Mouse (Mus musculus) erythroid progenitor cell, adult 5-6 weeks (primary cell): ENCODE data around the gene Ush1c. TPM values are rescaled to one million over a fixed set of nuclear protein-coding genes. Genes with fewer than 3 reads are reported as not detected.

Experiments used
- ATAC-seq: replicated peaks from 2 replicates; pipeline ENCODE4 v1.8.0; 2016; ENCODE audit warnings: moderate number of reproducible peaks, mild to moderate bottlenecking, moderate TSS enrichment, inconsistent platforms; ENCODE audit not compliant: poor library complexity, low FRiP score, severe bottlenecking
- total RNA-seq, 2 experiments: library from RNA; stranded (forward) in 1 of 2; stranded (reverse) in 1 of 2; fragments of 150-400 nt in 1 of 2; fragments of 186-747, 209-891 nt in 1 of 2; gene quantifications; 2 replicates each; pipeline versions ENCODE4 v1.2.3 to v1.2.4; 2015 to 2017; ENCODE audit warnings: low replicate concordance in 2 of 2

Gene Ush1c
- not detected in 2 replicates for total RNA-seq (2015; ENCODE audit: low replicate concordance)
- not detected in 2 replicates for total RNA-seq (2017; ENCODE audit: low replicate concordance)

- ATAC-seq = no peak; the same call in 1 of the 2 replicates
These were observed at the start of gene Ush1c for GRCm38 (mm10) chr7:46238346-46238745. Gene Ush1c, minus strand, starts transcription at chr7:46238503.

- ATAC-seq = no peak
These were observed 48.7 kb upstream of the Ush1c start for GRCm38 (mm10) chr7:46287051-46287450.

GRCm38 (mm10) chr7:46286391-46286790, 48.1 kb upstream of the Ush1c start:
- no peak for ATAC-seq

- no peak for ATAC-seq
These were observed 47.0 kb upstream of the Ush1c start for GRCm38 (mm10) chr7:46285161-46285839.

- no peak for ATAC-seq
These were observed 45.4 kb upstream of the Ush1c start for GRCm38 (mm10) chr7:46283681-46284080.

- no peak for ATAC-seq
These were observed 44.0 kb upstream of the Ush1c start for GRCm38 (mm10) chr7:46282276-46282675.

- no peak for ATAC-seq
These were observed 42.6 kb upstream of the Ush1c start for GRCm38 (mm10) chr7:46280896-46281295.

- no peak for ATAC-seq
These were observed 41.6 kb upstream of the Ush1c start for GRCm38 (mm10) chr7:46279946-46280345.

GRCm38 (mm10) chr7:46276156-46276555, 37.9 kb upstream of the Ush1c start:
- ATAC-seq = no peak

GRCm38 (mm10) chr7:46251841-46252240, 13.5 kb upstream of the Ush1c start:
- no peak for ATAC-seq

GRCm38 (mm10) chr7:46247606-46248005, 9.3 kb upstream of the Ush1c start:
- ATAC-seq = no peak

- ATAC-seq = no peak
These were observed 8.6 kb upstream of the Ush1c start for GRCm38 (mm10) chr7:46246876-46247275.

GRCm38 (mm10) chr7:46240696-46241095, 2.4 kb upstream of the Ush1c start, which contains the start of gene Otog:
Gene Otog, plus strand, starts transcription at chr7:46240987.
- ATAC-seq = no peak

GRCm38 (mm10) chr7:46240091-46240490, 1.8 kb upstream of the Ush1c start:
- ATAC-seq = no peak

- ATAC-seq = no peak
These were observed 1.1 kb downstream of the Ush1c start for GRCm38 (mm10) chr7:46237192-46237591.

GRCm38 (mm10) chr7:46236363-46236762, 1.9 kb downstream of the Ush1c start:
- no peak for ATAC-seq

GRCm38 (mm10) chr7:46235948-46236347, 2.4 kb downstream of the Ush1c start:
- ATAC-seq = no peak

- no peak for ATAC-seq
These were observed 11.4 kb downstream of the Ush1c start for GRCm38 (mm10) chr7:46226936-46227335.

- ATAC-seq = no peak
These were observed 12.1 kb downstream of the Ush1c start for GRCm38 (mm10) chr7:46226253-46226652.

GRCm38 (mm10) chr7:46220591-46221129, 17.6 kb downstream of the Ush1c start:
- ATAC-seq = no peak

- ATAC-seq = peak; percentile 72; the same call in 1 of the 2 replicates
These were observed 19.9 kb downstream of the Ush1c start for GRCm38 (mm10) chr7:46218415-46218814.
